Mouse (Mus musculus) frontal cortex, postnatal 14 days (tissue): ENCODE data around the gene Dnah6.

Experiments used
- DNase-seq, 2 experiments: peaks; one replicate each; pipeline ENCODE4 v3.0.0; 2022; ENCODE audit warnings: low spot score in 2 of 2

Gene Dnah6

DNA sequence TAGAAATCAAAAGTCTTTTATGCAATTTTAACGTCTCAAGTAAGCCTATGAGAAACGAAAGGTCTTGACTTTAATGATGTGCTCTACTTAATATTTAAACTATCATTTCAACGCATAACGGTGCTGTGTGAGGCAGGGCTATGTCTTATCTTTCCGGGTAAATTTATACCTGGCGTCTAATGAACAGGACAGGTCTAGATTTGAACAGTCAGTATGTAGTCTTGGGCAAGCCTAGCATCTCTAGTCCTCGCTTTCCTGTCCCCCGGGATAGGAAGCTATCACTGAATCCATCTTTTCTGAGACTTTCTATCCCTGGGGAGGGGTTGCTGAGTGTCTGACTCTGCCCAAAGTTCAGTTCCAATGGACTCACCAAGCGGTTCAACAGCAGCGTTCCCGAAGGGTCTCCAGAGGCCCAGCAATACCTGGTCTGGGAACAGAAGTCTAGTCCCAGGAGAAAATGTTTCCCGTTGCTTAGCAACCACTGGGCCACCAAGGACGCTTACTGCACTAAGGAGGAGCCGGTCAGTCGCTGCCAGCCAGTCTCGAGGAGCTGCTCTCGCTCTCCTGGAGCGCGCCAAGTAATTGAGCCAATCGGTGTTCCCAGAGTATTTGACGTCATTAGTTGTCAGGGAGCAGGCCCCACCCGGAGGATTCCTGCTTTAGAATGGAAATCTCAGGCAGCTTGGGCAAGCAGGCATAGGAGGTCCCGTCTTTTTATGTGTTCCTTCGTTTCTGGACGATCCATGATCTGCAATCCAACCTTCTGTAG is at the start of gene Dnah6:
Gene Dnah6, minus strand, starts transcription at position 463 of the 769 bp plus-strand sequence.
- DNase-seq, result peak; percentile 83 to 92

DNA sequence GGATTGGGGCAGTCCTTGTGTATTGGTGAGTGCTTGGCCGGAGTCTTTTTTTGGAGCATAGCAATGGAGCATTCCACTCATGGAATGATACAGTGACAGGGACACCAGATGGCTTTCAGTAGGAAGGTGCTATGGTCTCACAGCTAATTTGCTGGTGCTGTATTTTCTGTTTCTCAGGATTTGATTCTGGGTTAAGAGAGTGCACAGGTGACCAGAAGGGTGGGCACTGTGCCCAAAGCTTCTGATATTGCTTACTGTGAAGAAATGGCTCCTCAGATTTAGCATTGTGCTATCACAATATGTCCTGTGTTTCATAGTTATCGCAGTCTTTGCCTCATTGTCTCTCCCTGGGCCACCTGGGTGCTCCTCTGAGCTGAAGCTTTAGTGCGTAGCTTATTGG is 47.9 kb upstream of the Dnah6 start:
- no peak for DNase-seq

DNA sequence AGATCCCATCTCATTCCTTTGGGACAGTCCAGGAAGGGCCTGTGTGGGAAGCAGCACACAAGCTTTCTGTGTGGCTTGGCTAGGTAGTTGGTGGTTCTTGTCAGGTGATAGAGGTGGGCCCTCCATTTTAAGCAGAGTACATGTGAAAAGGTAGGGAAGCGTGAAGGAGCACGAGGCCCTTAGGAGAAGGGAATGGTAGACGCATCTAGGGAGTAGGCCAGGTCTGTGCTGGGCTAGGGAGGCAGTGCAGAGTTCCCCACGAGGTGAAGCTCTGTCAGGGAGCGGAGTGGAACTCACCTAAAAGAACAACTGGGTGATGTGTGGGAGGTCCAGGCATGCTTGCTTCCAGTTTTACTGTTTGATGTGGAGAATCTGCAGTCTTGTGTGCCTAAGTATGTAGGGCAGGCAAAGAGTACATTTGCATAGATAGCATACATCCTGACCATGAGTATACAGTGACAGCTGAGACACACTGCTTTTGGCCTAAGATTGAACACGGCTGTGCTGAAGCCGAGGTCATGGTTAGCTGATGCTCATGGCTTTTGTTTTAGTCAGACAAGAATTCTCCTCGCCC is 46.4 kb upstream of the Dnah6 start:
- no peak for DNase-seq

DNA sequence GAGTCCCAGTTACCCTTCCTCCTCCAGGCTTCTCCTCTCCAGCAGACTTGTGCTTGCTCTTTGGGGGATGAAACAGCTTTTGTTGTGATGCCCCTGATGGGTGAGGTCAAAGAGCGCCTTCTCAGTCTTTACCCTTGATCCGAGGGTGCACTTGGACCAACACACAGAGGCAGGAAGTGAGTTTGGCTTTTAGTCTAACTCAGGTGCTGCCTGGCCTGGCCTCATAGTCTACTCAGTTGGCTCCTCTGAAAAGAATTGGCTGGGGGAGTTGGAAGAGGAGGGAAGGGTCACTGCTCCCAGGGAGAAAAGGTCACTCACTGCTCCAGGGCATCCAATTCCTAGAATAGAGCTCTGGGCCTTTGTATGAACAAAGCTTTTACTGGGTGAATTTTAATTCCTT is 43.4 kb upstream of the Dnah6 start:
- no peak for DNase-seq

DNA sequence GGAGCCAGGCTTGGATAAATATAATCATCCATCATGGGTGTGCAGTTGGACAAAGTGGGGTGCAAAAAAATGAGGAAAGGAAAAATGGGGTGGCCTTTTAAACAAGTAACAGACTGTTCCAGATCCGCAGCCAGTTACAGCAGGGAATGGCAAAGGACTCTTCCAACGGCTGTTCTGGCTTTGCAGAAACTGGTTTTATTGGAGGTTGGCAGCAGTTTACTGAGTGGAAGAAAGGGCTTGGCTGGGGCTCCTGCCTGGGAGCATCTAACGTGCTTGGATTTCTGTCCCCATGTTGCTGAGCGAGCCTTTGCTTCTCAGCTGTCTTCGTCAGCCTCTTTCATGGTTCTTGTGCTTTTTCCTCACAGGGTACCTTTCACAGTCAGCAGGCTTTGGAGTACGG is 38.7 kb upstream of the Dnah6 start:
- DNase-seq, result no peak

DNA sequence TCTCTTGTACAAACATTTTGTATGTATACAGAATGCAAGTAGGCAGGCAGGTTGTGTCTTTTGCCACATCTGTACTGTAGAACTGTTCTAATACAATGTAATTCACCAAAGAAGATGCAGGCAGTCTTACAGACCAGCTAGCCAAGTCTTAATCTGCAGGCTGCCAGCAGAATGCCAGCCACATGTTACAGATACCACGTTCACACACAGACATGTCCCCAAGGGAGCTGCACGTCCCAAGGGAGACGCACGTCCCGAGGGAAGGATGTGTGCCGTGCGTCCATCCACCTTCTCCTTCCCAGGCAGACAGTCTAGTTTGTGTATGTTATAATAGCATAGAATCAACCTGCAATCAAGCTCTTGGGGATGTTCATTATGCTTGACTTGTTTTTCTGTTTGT is 35.6 kb upstream of the Dnah6 start:
- DNase-seq, result no peak

DNA sequence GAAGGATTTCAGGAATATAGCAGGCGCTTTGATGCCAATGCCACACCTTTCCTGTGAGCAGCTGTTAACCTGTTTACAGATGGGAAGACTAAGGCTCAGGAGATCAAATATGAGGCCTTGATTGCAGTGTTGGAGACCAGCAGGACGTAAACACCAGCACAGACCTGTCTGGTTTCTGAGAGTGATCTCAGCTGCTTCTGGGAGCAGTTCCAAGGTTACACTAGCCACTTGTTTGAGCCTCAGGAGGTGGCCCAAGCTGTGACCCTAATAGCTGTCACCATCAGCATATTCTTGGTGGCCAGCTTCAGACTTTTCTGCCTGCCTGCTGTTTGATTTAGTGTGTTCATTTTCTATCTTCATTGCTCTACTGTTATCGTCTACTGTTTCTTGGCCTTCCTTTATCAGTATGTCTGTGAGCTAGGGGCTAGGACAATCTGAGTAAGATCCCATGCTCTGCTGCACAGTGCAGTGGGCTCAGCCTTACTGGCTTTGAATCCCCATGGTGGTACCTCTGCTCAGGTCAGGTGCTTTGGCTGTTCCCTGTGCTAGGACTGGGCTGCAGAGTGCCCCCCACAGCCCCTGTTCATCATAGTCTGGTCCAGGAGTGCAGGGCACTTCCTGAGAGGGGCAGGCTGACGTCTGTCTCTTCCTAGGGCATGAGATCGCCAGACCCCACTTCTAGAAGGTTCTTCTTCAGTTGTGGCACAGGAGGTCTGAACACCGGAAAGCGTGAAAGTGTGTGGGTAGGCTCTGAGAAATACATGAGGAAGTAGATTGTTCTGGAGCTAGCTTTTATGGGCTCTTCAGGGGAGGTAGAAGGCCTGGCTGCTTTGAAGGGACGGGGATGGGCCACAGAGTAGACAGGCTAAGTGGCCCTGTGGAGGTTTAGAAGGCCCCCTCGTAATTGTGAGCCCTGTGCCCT is 33.1 kb upstream of the Dnah6 start:
- no peak for DNase-seq

DNA sequence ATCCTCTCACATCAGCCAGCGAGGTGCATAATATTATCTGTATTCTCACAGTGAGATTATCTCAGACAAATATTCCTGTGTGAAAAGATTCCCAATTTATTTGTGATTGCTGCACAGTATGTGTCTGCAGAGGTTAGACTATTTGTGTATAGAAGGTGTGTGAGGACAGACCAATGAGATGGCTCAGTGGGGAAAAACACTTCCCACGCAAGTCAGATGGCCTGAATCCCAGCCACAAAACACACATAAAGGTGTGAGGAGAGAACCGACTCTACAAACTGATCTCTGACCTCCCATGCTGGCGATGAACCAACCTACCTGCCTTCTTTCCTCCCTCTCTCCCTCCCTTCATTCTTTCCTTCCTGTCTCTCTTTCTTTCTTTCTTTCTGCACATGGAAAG is 32.1 kb upstream of the Dnah6 start:
- no peak for DNase-seq

DNA sequence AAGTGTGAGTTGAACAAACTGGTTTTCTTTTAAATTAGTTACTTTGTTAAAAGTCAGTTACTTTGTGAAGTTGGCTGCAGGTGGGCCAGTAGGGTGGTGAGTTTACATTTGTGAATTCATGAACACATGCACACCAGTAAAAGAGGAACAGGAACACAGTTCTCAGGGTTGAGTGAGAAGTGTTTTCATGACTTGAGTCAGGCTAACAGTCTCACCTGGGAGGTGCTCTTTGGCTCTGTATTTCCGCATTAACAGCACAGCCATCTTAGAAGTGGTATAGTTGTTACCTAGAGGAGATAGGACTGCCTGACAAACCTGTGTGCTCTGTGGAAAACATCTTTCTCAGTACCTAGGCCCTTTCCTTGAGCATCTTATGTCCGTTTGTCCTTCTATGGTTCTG is 31.6 kb upstream of the Dnah6 start:
- DNase-seq, result no peak

DNA sequence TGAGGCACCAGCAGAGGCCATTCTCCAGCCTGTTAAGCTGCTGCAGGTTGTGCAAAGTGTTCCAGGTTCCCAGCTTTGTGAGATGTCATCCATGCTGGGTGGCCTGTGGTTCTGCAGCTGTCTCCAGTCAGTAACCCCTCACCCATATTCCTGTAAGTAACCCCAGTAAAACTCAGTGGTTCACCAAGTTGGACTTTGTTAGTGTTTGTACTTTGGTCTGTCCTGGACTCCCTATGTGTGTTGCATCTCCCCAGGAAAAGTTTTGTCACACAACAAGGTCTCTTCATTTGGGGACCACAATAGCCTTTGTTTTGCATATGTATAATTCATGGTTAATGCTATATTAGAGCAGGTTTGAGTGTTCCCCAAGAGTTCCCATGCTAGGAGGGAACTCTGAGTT is 30.9 kb upstream of the Dnah6 start:
- no peak for DNase-seq

DNA sequence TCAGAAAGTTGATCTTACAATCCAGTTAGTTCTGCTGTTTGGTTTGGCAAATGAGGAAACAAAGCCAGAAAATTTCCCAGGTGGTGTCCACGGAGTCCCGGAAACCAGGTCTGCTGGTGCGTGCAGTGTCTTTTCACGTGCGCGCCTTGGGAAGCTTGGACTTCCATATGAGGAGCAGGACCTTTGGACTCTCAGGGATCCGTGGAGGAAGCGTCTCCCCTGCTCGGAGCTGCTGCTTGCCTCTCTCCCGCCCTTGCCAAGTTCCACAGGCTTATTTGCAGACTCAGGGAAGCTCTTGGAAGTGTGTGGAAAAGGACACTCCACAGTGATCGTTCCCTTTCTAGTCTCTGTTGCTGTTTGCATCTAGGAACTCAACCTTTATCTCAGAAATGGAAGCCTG is 29.9 kb upstream of the Dnah6 start:
- no peak for DNase-seq

DNA sequence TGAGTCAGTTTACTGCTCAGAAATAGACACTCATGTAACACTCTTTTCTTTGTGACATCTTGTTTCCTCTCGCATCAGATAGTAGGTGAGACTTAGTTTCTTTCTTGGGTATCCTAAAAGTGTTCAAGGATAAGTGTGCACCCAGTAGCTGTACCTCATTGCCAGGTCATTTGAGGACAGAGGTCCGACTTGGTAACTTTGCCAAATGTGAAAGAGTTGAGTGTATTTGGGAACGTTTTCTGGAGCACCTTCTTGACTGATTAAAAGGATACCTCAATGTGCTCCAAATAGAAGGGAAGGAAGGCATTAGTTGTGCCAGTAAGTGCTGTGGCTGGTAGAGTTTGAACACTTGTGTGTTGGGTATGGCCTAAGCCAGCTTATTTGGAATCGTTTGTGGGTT is 28.4 kb upstream of the Dnah6 start:
- DNase-seq, result no peak

DNA sequence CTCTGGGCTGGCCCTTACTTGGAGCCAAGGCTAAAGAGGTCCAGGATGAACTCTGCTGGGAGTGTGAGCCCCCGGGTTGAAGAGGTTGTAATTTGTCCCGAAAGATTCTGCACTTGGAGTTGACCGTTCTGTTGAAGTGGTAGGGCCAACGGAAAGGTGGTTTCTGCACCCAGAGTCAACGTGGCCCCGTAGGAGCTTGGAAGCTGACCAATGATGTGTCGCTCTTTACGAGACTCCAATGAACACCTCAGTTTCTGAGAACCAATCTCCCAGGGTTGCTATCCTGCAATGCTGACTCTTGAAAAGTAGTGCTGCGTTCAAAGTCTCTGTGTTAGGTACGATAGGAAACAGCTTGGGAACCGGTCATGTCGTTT is 27.6 kb upstream of the Dnah6 start:
- DNase-seq, result no peak

DNA sequence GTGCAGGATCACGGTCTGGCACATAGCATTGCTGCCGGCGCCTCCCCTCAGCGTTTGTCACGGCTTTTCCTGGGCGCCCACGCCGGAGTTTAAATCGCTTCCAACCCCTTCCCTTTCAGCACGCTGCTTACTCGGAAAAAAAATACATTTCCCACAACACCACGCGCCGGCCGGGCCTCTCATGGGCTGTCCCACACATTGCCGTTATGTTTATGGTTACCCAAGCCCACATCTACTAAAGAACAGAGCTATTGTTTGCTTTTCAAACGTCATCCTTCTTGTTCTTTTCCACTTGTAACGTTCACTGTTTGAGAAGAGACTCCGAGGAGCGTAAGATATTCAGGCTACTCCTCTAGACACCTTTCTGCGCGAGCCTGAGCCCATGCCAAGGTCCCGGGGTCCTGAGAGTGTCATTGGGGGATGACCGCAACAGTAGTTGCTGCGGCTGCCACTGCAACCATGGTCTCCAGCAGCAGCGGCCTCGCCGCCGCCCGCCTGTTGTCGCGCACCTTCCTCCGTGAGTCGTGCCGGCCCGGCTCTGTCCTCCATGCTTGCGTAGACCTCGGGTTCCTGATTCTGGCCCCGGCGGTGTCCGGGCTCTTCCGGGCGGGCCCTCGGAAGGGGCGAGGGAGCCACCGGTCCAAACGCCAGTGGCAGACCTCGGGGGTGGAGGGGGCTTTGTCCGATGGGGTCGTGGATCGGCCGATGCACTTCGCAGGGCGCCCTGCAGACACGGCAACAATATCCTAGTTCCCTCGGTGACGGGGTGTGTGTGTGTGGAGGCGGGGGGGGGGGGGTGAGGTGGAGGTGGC is 27.0 kb upstream of the Dnah6 start, which contains the start of gene Suclg1:
Gene Suclg1, plus strand, starts transcription at position 146 of the 812 bp plus-strand sequence.
- DNase-seq, result peak; percentile 80 to 81

DNA sequence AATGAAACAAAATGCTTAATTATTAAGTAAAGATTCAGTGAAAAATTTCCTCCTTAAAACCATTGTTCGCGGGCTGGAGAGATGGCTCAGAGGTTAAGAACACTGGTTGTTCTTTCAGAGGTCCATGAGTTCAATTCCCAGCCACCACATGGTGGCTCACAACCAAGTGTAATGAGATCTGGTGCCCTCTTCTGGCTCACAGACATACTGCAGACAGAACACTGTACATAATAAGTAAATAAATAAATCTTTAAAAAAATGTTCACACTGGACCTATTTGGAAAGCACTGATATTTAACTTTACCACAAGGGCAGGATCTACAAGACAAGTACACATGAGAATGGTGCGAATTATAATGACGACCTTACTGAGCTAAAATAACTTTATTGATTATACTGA is 26.0 kb upstream of the Dnah6 start:
- DNase-seq, result no peak

DNA sequence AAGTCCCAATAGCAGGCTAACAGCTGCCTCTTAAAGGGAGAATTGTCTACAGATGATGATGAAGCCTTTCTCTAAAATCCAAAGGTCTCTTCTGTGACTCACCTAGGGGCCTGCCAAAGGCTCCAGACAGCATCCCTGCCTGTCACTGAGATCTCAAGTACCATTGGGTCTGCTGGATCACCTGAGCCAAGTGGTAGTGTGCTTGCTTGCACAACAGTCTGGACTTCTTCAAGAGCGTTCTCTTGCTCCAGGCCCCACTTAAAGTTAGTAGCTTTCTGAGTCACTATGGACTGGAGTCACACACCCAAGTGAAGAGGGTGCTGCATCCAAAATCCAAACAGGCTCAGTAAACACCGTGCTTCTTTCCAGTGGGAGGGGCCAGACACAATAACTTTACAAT is 25.4 kb upstream of the Dnah6 start:
- DNase-seq, result no peak

DNA sequence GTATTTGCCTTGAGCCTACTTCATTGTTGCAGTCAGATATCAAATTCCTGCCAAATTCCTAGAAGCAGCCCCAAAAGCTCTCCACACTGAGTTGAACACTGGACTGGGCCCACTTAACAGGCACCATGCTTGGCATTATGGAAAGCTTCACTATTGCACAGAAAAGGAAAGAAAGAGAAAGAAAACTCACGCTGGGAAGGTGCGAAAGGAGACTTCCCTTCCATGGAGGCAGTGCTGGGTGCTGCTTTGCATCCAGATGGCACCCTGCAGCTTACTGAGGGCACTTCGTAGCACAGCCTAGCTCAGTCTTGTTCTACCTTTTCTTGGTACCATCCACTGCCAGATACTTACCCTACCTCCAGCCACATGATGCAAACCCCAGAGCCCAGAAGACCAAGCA is 14.2 kb upstream of the Dnah6 start:
- no peak for DNase-seq

DNA sequence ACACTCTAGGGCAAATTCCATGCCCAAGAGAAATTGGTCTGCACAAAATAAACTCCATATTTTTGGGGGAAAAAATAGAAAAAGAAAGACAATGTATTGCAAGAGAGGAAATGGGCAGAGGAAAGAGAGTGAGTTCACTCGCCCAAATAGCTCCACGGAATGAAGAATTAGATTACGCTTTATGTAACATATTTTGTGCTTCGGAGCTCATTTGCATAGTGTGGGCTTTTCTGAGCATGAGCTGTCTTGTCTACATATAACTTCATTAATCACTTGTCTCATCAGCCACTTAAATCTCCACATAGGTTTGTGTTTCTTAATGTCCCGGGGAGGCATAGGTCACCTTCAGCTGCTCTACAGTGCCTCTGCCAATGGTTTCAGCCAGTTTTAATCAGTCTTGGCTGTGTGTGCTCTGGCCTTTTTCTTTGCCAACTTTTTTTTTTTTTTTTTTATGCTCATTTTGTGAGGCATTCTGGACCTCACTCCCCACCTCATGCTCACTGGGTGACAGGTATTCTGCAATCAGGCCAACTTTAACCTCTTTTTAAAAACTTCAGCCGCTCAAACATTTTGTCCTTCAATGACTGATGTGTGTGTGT is 12.9 kb upstream of the Dnah6 start:
- DNase-seq, result no peak

DNA sequence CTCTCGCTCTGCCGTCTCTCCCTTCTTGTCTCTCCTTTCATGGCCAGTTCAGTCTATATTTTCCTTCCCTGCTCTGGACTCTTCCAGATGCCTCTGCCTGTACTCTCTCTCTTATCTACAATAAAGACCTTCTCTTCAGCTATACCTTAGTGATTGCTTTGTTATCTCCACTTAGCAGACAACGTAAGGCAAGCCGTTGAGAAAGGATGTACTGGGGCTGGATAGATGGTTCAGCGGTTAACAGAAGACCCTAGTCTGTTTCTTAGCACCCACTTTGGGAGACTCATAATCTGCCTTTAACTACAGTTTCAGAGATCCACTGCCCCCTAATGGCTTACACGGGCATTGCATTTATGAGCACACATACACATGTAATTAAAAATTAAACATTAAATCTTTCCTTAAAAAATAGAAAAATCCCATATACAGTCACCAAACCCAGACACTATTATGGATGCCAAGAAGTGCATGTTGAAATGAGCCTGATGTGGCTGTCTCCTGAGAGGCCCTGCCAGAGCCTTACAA is 11.8 kb upstream of the Dnah6 start:
- no peak for DNase-seq

DNA sequence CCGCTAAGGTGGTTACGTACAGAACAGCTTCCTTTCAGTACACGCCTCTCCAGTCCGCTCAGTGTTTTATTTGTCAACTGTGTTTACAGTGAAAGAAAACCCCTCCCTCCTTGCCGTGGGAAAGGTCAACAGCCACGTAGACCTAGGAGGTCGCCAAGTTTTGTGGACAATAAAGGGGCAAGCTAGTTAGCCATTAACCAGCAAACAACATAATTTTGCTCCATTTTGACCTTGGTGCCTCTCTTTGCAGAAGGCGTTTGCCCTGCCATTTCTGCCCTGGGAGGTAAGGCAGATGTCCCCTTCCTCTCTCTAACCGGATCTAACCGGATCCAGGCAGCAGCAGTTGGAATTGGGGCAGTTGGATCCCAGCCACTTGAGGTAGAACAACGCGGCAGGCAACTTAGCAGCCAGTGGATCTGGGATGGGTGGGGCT is 10.7 kb upstream of the Dnah6 start:
- no peak for DNase-seq

DNA sequence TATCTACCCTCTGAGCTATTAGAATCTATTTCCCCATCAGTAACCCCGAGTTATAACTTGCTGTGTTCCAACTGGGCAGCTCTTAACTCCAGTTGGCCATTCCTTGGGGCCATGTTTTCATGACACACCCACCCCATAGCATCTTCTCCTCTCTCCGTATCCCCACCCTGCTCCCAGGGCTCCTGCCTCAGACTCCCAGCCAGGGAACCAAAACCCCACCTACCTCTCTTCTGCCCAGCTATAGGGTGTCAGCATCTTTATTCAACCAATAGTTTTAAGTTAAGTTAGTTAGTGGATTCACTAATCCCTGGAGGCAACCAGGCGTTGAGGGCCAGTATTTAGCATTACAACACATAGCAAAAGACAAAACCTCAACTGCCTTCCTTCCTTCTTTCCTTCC is 7.4 kb upstream of the Dnah6 start:
- DNase-seq, result no peak
